Mouse (Mus musculus) forebrain, embryonic 12.5 days (tissue): ENCODE data around the gene Olfr1497. TPM values are rescaled to one million over a fixed set of nuclear protein-coding genes. Genes with fewer than 3 reads are reported as not detected.

Experiments
- polyA plus RNA-seq: library from polyadenylated mRNA; unstranded; fragments of >200 nt; fragmentation: Nextera tagmentation; extraction: Ambion mirVana; gene quantifications from 2 replicates; pipeline ENCODE4 v1.2.1, GENCODE M21; 2016

Gene Olfr1497
- polyA plus RNA-seq, 1 experiment from 2014 or later = not detected

Other genes starting within 250 kb of the Olfr1497 start
- gene Olfr1484, start 214.7 kb downstream of the Olfr1497 start, polyA plus RNA-seq = not detected in 2 replicates
- not detected in 2 replicates for gene Olfr1487, start 180.8 kb downstream of the Olfr1497 start, polyA plus RNA-seq
- gene Olfr1489, start 166.6 kb downstream of the Olfr1497 start, polyA plus RNA-seq = not detected in 2 replicates
- not detected in 2 replicates for gene Olfr1490, start 147.1 kb downstream of the Olfr1497 start, polyA plus RNA-seq
- gene Olfr1491, start 100.9 kb downstream of the Olfr1497 start, polyA plus RNA-seq = not detected in 2 replicates
- gene Olfr1493-ps1, start 74.9 kb downstream of the Olfr1497 start, polyA plus RNA-seq = not detected in 2 replicates
- not detected in 2 replicates for gene Olfr1494, start 58.5 kb downstream of the Olfr1497 start, polyA plus RNA-seq
- gene Olfr1495, start 33.6 kb downstream of the Olfr1497 start, polyA plus RNA-seq = not detected in 2 replicates
- gene Olfr1496, start 20.3 kb downstream of the Olfr1497 start, polyA plus RNA-seq = not detected in 2 replicates
- gene Olfr1499, start 21.2 kb upstream of the Olfr1497 start, polyA plus RNA-seq = not detected in 2 replicates
- gene Olfr1500, start 32.3 kb upstream of the Olfr1497 start, polyA plus RNA-seq = not detected in 2 replicates
- gene Olfr1501, start 52.5 kb upstream of the Olfr1497 start, polyA plus RNA-seq = not detected in 2 replicates
- gene Olfr1502, start 63.6 kb upstream of the Olfr1497 start, polyA plus RNA-seq = not detected in 2 replicates
- gene Olfr1504, start 99.7 kb upstream of the Olfr1497 start, polyA plus RNA-seq = not detected in 2 replicates
- gene Olfr1505, start 115.3 kb upstream of the Olfr1497 start, polyA plus RNA-seq = not detected in 2 replicates